Mouse (Mus musculus): ENCODE results near the gene Zfp354b.

The Zfp354b gene

DNA sequence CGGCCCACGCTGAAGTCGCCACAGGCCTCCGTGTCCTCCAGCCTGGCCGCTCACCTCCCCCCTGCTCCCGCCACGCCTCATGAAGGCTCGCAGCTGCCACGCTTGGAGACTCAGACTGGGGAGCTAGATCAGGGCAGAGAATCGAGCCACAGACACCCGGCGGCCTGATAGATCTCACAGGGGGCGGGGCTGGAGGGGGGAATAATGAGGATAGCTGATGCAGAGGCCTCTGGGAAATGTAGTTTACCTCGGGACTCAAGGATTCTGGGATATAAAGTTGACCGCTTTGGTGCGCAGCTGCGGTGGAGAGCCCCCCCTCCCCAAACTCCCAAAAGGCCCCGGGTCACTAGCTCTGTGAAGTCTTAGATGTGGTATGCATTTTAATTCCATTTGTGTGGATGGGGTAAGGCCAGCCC lies at the start of gene Zfp354b:
TSS of gene Zfp354b (minus strand) at position 183 of the 416 bp plus-strand sequence.
- peak in 1 of 2 experiments; percentile 17 for DNase-seq (ENCODE audit: low spot score in 2 of 2)

DNA sequence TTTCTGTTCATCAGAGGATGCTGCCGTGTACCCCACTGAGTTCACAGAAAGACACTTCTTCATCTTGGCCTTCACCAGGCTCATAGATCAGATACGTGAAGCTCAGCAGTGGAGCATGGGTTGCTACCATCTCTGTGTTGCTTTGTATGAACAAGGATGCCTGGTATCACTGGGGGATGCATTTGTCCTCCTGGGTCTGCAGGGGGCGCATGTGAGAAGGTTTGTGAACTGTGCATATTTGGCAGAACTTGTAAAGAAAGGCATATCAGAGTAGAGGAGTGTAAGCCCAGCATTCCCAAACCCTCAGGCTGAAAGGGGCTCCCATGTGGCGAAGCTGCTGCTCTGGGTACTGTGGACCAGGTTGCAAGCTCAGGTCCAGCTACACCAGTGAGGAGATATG lies 45.8 kb upstream of the Zfp354b start:
- no peak for DNase-seq (ENCODE audit: low spot score in 2 of 2)

DNA sequence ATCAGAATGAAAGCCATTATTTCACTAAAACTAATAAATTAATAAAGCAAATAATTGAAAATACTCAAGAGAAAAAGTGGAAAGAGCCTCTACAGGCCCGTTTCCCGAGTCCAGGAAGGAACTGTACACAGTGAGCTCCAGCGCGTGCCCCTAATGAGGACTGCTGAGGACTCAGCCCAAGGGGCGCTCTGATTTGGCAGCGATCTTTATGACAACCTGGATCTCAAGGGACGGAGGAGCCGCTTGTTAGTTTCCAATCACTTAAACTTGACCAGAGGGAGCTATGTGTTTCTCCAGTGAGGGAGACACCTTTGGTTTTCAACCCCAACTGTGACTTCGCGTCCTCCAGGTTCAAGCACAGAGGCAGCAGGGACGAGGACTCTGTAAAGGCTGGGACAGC lies 34.8 kb upstream of the Zfp354b start, which contains the start of gene Olfr1378:
TSS of gene Olfr1378 (plus strand) at position 301 of the 400 bp plus-strand sequence.
- DNase-seq (ENCODE audit: low spot score in 2 of 2) = no peak

DNA sequence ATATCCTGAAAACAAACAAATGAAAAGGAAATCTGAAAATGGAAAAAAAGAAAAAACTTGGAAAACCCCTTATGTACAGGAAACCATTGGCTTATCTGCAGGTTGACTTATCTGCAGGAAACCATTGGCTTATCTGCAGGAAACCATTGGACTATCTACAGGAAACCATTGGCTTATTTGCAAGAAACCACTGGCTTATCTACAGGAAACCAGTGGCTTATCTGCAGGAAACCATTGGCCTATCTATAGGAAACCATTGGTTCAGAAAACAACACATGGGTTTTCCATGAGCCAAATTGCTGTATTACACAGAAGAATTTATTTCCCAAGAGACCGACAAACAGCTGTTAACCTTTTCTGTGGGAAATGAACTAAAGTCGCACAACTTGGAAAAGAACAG lies 33.5 kb upstream of the Zfp354b start:
- DNase-seq (ENCODE audit: low spot score in 2 of 2) = no peak

DNA sequence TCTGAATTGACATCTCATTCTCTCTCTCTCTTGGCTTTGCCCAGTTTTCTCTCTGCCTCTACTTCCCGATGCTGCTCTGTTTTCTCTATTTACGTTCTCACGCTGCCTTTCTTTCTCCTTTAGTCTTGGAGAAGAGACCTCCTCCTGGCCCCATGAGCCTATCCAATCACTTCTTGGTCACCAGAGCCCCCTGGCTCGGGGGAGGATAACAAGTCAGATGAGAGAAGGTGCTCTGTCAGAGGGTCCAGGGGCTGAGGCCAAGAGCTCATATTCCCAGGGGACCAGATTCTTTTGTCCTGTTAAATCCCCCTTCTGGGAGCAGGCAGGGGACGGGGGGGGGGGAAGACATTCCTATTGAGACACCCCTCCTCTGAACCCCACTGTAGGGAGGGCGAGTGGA lies 22.2 kb upstream of the Zfp354b start, which contains the start of gene Prop1:
TSS of gene Prop1 (minus strand) at position 101 of the 400 bp plus-strand sequence.
- DNase-seq (ENCODE audit: low spot score in 2 of 2) = no peak

DNA sequence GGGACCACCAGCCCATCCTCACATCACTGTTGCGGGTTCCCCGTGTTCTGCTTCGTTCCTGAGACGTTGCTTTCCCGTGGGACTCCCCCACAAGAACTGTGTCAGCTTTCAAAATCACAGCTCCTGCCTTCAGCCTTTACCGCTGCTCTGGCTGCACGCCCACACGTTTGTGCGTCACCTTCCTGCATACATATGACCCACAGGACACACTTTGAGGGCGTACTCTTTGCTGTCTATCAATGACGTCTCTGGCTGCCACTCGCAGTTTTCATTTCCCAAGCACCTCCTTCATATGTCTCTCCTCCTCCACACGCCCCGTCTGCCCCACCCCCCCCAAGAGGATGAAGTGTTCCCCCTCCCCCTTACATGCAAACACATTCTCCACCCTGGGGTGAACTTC lies 20.9 kb upstream of the Zfp354b start:
- DNase-seq (ENCODE audit: low spot score in 2 of 2) = no peak

DNA sequence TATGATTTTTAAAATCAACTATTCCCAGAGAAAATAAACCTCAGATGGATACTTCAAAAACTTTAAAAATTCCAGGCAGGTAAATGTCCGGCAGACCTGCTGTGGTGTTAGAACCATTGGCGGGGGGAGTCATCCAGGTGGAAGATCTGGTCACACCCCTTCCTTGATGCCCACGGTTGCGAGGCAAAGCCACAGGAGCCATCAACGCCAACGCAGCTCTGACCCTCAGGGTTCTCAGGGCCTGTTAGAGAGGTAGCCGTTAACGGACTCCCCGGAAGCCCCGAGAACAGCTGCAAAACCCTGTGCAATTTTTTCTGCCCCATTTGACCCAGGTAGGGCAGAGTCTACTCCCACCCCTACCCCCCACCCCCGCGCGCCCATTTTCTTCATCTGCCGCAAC lies 12.1 kb upstream of the Zfp354b start, which contains the start of gene 4933414I15Rik:
TSS of gene 4933414I15Rik (minus strand) at position 260 of the 400 bp plus-strand sequence.
- DNase-seq (ENCODE audit: low spot score in 2 of 2) = no peak

DNA sequence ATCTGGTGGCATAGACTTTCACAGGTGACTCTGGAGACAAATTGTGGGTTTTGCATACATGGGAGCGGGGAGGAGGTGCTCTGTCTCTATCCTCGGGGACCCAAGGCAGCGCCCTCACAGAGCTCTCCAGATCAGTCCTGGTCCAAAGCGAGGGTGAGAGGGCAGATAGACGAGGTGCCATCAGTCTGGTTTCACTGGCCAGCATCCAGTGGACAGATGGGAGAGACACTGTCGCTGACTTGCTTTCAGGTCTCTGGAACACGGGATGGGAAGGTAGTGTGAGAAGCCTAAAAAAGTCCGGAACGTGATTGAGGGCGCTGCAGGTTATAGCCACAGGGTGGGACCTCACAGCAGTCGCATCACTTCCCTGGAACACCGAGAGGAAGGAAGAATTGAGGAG lies 11.0 kb upstream of the Zfp354b start:
- DNase-seq (ENCODE audit: low spot score in 2 of 2) = no peak

DNA sequence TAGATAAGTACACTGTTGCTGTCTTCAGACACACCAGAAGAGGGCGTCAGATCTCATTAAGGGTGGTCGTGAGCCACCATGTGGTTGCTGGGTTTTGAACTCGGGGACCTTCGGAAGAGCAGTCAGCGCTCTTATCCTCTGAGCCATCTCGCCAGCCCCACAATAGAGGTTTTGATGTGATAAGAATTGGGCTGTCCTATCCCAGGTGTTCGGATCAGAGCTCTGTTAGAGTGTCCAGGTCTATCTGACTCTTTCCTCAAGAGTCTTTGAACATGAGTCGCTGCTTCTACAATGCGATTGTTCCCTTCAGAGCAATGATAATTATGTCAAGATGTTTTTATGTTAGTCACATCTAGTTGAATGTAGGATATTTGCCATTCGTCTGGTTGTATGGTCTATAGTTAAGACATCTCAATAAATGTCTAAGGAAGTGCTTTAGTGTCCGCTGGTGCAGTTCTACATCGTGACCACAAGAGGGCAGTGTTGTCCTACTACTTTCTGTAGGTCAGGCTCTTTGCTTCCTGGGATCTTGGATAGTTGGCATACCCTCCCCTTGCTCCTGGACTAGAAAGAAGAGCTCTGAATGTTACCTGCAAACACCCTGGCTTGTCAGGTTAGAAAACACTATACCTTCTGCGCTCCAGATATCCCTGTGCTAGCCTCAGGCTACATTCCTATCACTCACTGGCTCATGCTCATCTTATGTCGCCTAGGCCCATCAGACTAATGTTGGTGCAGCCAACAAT lies 8.4 kb upstream of the Zfp354b start:
- DNase-seq (ENCODE audit: low spot score in 2 of 2) = no peak

DNA sequence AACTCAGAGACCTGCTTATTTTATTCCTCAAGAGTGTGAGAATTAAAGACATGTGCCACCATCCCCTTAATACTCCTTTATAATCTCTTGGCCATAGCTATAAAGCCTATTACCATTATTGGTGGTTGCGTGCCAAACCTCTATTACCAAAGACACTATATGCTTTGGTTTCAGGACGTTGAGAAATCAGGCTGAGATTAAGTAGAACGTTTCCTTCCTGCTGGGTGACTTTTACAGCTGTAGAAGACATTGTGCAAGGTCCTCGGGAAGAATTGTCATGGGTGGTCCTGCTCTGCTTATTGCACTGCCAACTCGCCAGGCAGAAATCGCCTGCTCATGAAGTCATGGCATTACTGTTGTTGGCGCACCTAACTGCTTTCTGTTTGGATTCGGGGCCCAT lies 7.0 kb upstream of the Zfp354b start:
- no peak for DNase-seq (ENCODE audit: low spot score in 2 of 2)

DNA sequence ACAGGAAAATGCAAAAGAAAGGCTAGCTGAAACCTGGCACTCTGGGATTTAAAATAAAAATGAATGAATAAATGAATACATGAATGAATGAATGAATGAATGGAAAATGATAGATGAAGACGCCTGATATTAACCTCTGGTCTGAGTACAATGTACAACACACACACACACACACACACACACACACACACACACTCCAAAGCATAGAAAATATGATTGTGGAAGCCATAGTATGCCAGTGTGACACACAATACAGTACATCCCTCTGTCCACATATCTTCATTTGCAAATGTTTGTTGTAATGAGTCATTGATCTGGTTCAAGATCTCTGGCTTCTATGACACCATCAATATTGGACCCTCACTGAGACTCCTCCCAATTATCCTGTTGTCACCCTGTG lies 607 bp upstream of the Zfp354b start:
- DNase-seq (ENCODE audit: low spot score in 2 of 2) = no peak

DNA sequence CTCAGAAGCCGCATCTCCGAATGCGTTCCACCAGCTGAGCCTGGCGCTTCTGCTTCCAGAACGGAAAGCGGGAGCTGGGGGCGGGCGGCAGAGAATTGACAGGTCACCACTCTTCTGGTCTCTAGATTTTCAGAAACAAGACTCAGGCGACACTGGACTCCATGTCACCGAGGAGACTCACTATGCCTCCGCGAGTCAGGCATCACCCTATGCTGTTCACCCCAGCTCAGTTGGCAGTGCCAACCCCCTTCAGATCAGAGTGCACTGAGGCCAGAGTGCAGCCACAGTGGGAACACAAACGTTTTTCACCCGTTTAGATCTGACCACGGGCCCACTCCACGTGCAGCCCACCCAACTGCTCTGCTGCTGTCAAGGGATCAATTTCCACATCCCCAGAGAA lies 412 bp downstream of the Zfp354b start:
- DNase-seq (ENCODE audit: low spot score in 2 of 2) = no peak

DNA sequence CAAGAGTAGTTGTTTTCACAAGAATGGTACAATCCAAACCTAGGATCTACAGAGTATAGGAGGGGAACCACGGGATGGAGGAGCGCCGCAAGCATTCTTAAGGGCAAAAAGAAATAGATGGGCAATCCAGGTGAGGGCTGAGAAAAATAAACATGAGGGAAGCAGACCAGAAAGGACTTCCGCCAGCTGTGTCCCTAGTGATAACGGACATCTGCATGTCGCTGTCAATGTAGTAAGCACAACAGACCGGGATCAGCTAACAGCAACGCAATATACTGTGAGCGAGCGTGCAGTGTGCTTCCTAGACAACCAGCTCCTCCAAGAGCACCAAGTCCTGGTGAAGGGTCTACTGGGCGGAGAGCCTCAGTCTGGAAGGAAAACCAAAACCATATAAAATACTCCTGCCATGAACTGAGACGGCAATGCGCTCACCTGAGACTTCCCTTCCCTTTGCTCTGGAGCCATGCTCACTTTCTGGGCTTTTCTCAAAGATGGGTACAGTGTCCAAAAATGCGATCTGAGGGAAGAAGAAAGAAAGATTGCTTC lies 891 bp downstream of the Zfp354b start:
- DNase-seq (ENCODE audit: low spot score in 2 of 2) = no peak

DNA sequence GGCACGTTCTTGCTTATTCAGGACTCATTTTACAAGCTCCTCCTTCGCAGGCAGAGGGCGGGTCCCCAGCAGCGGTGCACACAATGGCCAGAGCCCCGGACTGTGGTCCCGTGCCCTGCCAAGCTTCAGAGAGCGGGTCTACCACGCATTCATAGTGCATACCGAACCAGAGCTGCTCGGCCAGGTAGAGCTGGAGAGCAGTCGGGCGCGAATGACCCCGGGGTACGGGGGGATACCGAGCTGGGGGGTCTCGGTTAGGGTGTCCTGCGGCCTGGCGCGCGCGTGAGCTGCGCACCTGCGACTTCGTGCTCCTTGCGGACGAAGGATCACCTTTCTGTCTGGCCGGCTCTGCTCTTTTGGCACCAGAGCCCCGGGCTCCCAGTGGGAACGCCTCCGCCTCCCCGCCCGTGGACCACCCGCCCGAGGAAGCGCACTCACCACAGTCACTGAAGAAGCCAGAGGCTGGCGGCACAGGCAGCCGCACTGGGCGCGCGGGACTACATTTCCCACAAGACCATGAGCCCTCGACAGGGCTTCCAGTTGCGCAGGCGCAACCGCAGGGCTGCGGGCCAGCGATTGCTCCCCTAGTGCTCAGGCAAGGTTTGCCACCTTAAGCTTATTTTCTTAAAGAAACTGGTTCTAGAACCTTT lies 15.6 kb downstream of the Zfp354b start, which contains the start of gene Zfp2:
TSS of gene Zfp2 (minus strand) at position 495 of the 650 bp plus-strand sequence.
- DNase-seq (ENCODE audit: low spot score in 2 of 2) = peak; percentile 57 to 80

DNA sequence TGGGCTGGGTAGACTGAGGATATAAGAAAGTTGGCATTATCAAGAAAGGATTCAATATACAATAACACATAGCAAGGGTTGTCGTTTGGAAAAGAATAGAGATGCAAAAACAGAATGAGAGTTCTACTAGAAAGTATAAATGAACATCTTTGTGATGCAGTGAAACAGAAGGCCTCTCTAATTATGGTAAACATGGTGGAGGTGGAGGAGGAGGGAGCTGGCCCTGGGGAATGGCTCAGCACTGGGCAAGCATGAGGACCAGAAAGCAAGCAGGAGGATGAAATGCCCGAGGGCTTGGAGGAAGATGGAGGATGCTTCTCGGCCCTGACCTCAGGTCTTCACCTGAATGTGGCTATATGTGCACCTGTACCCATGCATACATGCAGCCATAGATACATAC lies 17.0 kb downstream of the Zfp354b start:
- no peak for DNase-seq (ENCODE audit: low spot score in 2 of 2)

DNA sequence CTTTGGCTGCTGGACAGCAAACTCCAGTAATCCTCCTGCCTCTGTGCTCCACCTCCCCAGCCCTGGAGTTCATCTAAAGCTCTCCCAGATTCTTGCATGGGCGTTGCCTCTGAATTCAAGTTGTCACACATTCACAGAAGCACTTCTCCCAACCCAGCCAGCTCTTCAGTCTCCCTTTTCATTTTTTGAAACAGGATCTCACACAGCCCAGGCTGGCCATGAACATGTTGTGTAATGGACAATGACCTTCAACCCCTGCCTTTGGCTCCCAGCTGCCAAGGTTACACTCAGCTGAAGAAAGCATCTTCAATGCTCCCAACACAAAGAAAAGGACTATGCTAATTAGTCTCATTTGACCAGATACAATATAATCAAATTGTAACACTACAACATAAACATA lies 18.1 kb downstream of the Zfp354b start:
- no peak for DNase-seq (ENCODE audit: low spot score in 2 of 2)

DNA sequence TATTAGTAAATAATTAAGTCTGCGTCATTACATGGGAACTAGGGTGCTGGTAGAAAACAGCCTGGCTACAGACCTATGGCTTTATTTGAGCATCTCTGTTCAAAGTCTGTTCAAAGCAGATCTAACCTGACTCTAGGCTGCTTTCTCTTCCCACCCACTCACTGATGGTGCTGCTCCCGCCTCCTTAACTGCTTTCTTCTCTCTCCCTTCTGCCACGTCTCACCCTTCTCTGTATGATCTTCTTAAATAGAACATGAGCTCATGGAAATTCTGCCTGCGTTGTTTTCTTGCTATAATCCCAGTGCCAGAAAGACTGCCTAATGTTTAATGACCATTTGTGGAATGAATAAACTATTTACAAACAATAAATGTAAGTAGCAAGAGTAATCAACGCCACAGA lies 23.3 kb downstream of the Zfp354b start:
- no peak for DNase-seq (ENCODE audit: low spot score in 2 of 2)

DNA sequence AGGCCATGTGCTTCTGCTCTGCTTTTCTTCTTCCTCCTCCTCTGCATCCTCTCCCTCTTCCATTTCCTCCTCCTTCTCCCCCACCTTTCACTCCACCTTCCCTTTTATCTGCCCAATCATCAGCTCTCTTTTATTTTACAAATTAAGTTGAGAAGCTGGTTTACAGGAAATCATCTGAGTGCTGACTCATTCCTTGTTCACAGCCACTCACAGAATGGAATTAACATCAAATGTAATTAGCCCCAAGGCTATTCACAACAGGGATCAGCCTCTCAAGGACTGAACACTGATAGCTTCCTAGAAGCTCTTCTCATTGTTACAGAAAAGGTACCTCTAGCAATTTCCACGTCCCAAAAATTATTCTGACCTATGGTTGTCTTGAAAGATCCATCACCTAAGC lies 34.1 kb downstream of the Zfp354b start:
- DNase-seq (ENCODE audit: low spot score in 2 of 2) = no peak

DNA sequence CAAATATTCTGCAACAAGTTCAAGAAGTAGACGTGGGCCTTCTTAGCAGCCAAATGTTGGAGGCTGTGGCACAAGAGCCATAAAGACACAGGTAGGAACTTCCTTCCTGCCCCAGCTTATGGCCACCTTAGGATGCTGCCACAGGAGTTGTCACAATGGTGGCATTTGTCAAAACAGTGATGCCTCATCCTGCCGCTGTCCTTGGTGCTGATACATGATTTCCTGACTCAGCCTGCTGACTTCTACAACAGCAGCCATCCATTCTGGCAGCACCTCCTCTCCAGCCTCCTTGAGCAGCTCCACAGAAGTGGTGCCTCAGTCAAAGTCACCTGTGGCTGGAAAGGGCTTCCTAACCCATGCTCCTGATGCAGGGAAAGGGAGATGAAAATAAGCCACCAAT lies 39.0 kb downstream of the Zfp354b start:
- no peak for DNase-seq (ENCODE audit: low spot score in 2 of 2)

DNA sequence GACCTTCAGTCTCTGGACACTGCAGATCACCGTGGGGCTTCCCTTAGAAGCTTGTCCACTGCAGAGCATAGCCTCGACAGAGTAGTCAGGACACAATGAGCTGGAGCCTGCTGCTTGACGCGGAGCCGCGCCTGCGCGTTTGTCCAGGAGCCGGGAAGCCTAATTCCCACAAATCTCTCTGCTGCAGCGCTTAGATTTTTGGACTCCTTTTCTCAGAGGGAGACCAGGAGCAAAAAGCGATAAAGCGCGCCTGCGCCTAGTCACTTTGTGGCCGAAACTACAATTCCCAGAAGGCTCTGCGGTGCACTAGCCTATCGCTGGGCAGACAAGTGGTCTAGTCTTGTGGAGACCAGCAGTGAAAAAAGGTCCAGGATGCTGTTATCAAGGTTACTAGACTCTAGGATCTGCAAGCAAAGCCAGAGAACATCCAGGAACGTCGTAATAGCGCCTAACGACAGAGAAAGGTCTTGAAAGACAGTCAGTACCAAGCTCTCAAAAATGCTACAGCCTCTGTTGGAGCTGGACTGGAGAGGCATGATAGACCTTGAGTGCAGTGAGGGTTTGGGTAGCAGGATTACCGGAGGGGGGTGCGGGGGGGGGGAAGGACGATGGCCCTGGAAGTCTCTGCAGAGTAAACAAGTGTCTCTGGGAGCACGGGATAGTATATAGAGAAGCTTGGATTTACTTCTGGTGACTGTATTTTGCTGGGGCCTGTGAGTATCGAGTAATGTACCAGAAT lies 43.9 kb downstream of the Zfp354b start, which contains the start of gene Zfp454:
TSS of gene Zfp454 (minus strand) at position 262 of the 739 bp plus-strand sequence.
- no peak for DNase-seq (ENCODE audit: low spot score in 2 of 2)

DNA sequence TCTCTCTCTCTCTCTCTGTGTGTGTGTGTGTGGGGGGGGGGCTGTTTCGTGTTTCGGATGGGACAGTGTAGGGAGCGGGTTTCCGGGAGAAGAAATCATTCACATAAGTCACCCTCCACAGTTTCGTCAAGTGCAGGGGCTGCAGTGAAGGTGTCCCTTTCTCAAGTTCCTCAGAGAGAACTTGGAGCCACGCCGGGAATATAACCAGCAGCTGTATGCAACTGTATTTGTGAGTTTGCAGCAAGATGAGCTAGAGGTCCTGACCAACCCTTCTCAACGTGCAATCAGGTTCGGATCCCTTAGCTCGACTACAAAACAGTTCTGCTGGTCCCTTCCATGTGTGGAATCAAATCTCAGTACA lies 44.5 kb downstream of the Zfp354b start:
- no peak for DNase-seq (ENCODE audit: low spot score in 2 of 2)

Measured in natural killer cell, adult 2 months (primary cell).